Mouse (Mus musculus) adrenal gland, postnatal 14 days (tissue): ENCODE measurements at regions not wholly inside any gene's neighbourhood (a gene's known extent, or its start where the extent isn't known, plus 50 kb on each side); places are given as distances from the start of the nearest gene placed in this dataset.

Experiments
- DNase-seq: peaks from one replicate; pipeline ENCODE4 v3.0.0; 2021; ENCODE audit warnings: mixed read lengths

DNA sequence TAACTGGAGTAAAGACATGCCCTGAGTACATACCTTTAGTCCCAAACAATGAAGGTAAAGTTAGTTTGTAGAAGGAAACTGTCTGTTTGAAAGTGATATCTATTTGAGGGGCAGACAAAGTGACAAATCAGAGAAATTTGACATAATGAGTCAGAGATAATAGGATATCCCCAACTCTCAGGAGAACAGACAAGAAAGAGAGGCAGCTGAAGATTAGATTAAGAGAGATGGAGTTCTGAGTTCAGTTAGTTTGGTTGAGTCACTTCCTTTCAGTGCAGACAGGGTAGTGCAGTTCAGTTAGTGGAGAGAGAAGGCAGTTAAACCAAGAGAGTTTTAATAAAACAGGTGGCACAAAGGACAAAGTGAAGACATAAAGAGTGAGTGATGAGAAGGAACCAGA, 477.4 kb upstream of the Diaph2 start:
- DNase-seq = no peak

- DNase-seq = peak; percentile 71
Measured at GRCm38 (mm10) chrX:129303987-129304386, 445.6 kb upstream of the Diaph2 start.

DNA sequence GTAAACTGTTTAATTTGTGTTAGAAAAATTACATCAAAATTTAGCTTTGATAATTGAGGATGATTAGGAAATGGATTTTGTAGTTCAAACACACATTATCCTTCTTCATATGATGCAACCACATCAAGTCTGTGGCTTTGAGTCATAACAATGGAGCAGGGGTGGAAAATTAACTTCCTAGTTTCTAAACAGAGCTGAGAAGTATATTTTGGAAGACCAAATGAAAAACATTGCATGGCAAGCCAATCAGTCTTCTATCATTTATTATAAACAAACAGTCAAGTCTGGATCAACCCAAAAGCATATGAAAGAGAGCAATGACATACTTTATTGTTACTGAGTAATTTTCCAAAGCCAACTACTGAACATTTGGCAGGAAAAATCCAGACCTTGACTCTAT, 440.2 kb upstream of the Diaph2 start:
- no peak for DNase-seq

DNA sequence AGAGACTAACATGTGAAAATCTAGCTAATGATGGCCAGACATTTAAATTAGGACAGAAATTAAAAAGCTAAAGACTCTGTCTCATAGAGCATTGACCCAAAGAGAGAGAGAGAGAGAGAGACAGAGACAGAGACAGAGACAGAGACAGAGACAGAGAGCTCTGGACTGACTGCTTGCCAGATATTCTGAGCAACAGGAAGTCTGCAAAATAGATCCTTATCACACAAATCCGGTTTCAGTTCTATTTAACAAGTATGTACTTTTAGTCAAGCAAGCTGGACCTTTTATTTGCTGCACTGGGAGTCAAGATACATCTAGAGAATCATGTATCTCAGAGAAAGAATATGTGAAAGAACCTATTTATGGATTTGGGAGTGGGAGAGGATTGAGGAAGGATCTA, 420.1 kb upstream of the Diaph2 start:
- no peak for DNase-seq

DNA sequence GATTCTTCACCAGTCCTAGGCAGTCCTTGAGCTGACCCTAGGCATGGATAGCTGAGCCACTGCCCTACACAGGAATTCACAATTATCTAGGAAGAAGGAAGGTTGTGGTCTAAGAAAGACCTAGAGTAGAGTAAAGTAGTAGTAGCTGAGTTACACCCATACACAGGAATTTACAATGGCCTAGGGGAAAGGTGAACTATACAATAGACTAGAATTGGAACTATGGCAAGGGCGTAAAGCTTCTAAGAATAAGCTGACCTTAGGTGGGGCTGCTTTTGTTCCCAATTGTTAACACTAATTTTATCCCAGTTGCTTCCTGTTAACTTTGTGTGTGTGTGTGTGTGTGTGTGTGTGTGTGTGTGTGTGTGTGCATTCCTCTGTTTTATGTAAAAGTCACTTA, 416.7 kb upstream of the Diaph2 start:
- DNase-seq = no peak
